Mouse (Mus musculus): ENCODE data around the gene Gatad2a.

DNA sequence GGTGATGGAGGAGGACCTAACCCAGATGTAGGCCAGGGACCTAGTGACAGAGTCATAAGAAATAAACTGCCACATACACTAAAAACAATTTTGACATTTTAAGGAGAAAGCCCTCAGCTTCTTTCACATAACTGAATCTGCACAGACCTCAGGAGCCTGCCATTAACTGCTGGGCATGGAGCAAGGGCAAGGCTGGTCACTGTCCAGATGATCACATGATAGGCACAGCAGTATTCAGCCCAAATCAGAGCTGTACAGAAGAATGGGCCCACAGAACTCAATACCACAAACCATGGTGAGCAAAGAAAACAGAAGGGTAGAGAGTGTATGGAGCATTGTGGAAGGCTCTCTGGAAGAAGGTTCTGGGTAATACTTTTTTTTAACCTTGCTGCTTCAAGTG, 69.3 kb downstream of the Gatad2a start:
- no peak for TF ChIP-seq POLR2A (IDR thresholded peaks at IDR 0.05; ENCODE audit: borderline replicate concordance, control insufficient read depth, low read depth, low read length)
- TF ChIP-seq CTCF (IDR thresholded peaks at IDR 0.05; ENCODE audit: control insufficient read depth, insufficient read depth, low read length) = no peak
